Mouse (Mus musculus): ENCODE measurements around the gene Slc17a8. TPM values are rescaled to one million over a fixed set of nuclear protein-coding genes. Genes with fewer than 3 reads are reported as not detected.

The Slc17a8 gene
- polyA plus RNA-seq (2012; rRNA removed) = 0.05 and 0.07 TPM in 2 replicates

DNA sequence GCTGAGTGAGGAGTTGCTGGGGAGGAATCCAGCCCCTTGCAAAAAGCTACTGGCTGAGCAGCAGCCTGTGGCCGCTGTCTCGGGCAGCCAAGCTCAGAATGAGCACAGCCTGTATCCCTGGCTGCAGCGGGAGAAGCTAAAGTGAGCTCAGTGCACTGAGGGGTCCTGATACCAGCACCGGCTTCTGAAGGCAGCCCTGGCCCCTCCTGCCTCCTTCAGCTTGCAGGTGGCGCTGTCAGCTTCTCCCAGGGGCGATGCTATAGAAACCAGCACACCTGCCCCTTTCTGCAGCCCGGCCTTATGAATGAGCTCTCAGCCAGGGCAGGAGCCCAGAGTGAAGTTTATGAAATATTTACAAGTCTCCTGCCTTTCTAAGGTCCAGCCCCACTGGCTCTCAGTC, at the start of gene Slc17a8:
Slc17a8 (minus strand) TSS at position 125 of the 400 bp plus-strand sequence.

GRCm38 (mm10) chr10:89532929-89533727, 87.9 kb downstream of the Slc17a8 start, which contains the start of gene Nr1h4:
Nr1h4 (minus strand) TSS chr10:89533585.

Other genes with a start within 250 kb of the Slc17a8 start
- gene Gas2l3, start 177.3 kb downstream of the Slc17a8 start, polyA plus RNA-seq (2012; rRNA removed) = 2.8 and 3.2 TPM in 2 replicates
- gene Nr1h4, start 87.7 kb downstream of the Slc17a8 start, polyA plus RNA-seq (2012; rRNA removed) = 2.9 and 3.4 TPM in 2 replicates
- 10.5 and 11.8 TPM in 2 replicates for gene Scyl2, start 65.0 kb upstream of the Slc17a8 start, polyA plus RNA-seq (2012; rRNA removed)
- gene Actr6, start 111.0 kb upstream of the Slc17a8 start, polyA plus RNA-seq (2012; rRNA removed) = 6.9 and 7.2 TPM in 2 replicates
- 9.9 and 10.1 TPM in 2 replicates for gene Uhrf1bp1l, start 123.7 kb upstream of the Slc17a8 start, polyA plus RNA-seq (2012; rRNA removed)

Measured in liver, embryonic 14 days (tissue).